Mouse (Mus musculus) urinary bladder, postnatal 0 days (tissue): ENCODE data around the gene Dgat2. TPM values are rescaled to one million over a fixed set of nuclear protein-coding genes. Genes with fewer than 3 reads are reported as not detected.

Experiments used
- polyA plus RNA-seq: library from polyadenylated mRNA; unstranded; fragments of >200 nt; fragmentation: Nextera tagmentation; extraction: Ambion mirVana; gene quantifications from 2 replicates; pipeline ENCODE4 v1.2.1, GENCODE M21; 2015

The Dgat2 gene
- 44.2 and 44.8 TPM in 2 replicates for polyA plus RNA-seq

GRCm38 (mm10) chr7:99182432-99183172 lies at the start of gene Dgat2:
TSS of gene Dgat2 (minus strand) at chr7:99182719.

GRCm38 (mm10) chr7:99140984-99141918 lies 41.3 kb downstream of the Dgat2 start, which contains the start of gene Uvrag:
TSS of gene Uvrag (minus strand) at chr7:99141141.

Other genes with a start within 250 kb of the Dgat2 start
- 14.7 and 17.3 TPM in 2 replicates for gene Uvrag, start 41.6 kb downstream of the Dgat2 start, polyA plus RNA-seq
- 2.8 and 3.0 TPM in 2 replicates for gene Mogat2, start 55.9 kb upstream of the Dgat2 start, polyA plus RNA-seq
- 10.7 and 17.0 TPM in 2 replicates for gene Map6, start 84.7 kb upstream of the Dgat2 start, polyA plus RNA-seq
- gene Serpinh1, start 170.5 kb upstream of the Dgat2 start, polyA plus RNA-seq = 1,320 and 1,591 TPM in 2 replicates
- 6.1 and 7.2 TPM in 2 replicates for gene Gdpd5, start 198.7 kb upstream of the Dgat2 start, polyA plus RNA-seq